Mouse (Mus musculus) hindbrain, embryonic 11.5 days (tissue): ENCODE results near the gene Ctdsp2. TPM values are rescaled to one million over a fixed set of nuclear protein-coding genes. Genes with fewer than 3 reads are reported as not detected.

Experiments used
- ATAC-seq: fragments of 200-750 bp; cut with Nextera tagmentation; 2 replicates; pipeline ENCODE4 v1.8.0; 2017; ENCODE audit warnings: mild to moderate bottlenecking, moderate TSS enrichment, moderate library complexity; ENCODE audit not compliant: low FRiP score
- DNase-seq: peaks from one replicate; pipeline ENCODE4 v3.0.0-alpha.2; 2015; ENCODE audit warnings: low spot score
- H3K27ac ChIP-seq: fragments of 300-500 bp; sonication (generic); 2 replicates; pipeline ENCODE4 v1.5.1; 2014; ENCODE audit warnings: mild to moderate bottlenecking, low read depth, low read length
- H3K27me3 ChIP-seq: fragments of 300-500 bp; sonication (generic); 2 replicates; pipeline ENCODE4 v1.6.1; 2014; ENCODE audit warnings: mild to moderate bottlenecking, low read length, moderate library complexity, mixed read lengths; ENCODE audit not compliant: control insufficient read depth, insufficient read depth
- H3K36me3 ChIP-seq: fragments of 300-500 bp; sonication (generic); 2 replicates; pipeline ENCODE4 v1.6.1; 2014; ENCODE audit warnings: mild to moderate bottlenecking, low read length, moderate library complexity, mixed read lengths; ENCODE audit not compliant: control insufficient read depth, insufficient read depth
- H3K4me1 ChIP-seq: fragments of 300-500 bp; sonication (generic); replicated peaks from 2 replicates; pipeline ENCODE4 v1.6.1; 2014; ENCODE audit warnings: low read length, mixed read lengths; ENCODE audit not compliant: control insufficient read depth, insufficient read depth
- H3K4me2 ChIP-seq: fragments of 300-500 bp; sonication (generic); replicated peaks from 2 replicates; pipeline ENCODE4 v1.6.1; 2014; ENCODE audit warnings: mild to moderate bottlenecking, low read depth, low read length
- H3K4me3 ChIP-seq: fragments of 300-500 bp; sonication (generic); 2 replicates; pipeline ENCODE4 v1.5.1; 2014; ENCODE audit warnings: low read depth, low read length
- H3K9ac ChIP-seq: fragments of 300-500 bp; sonication (generic); 2 replicates; pipeline ENCODE4 v1.6.1; 2014; ENCODE audit warnings: low read depth, low read length
- H3K9me3 ChIP-seq: fragments of 300-500 bp; sonication (generic); 2 replicates; pipeline ENCODE4 v1.6.1; 2016; ENCODE audit warnings: low read length; ENCODE audit not compliant: control insufficient read depth
- WGBS: fragments of 180-500 bp; shearing (Covaris S2); extraction: QIAGEN DNeasy Blood & Tissue Kit; methylation state at CpG from one replicate; pipeline ENCODE4 v1.1.7; 2014; 5-methylcytosine and 5-hydroxymethylcytosine counted together
- polyA plus RNA-seq: library from polyadenylated mRNA; unstranded; fragments of >200 nt; fragmentation: Nextera tagmentation; extraction: Ambion mirVana; gene quantifications from 2 replicates; pipeline ENCODE4 v1.2.1, GENCODE M21; 2014

Gene Ctdsp2
- polyA plus RNA-seq: 38.7 and 40.3 TPM in 2 replicates

DNA sequence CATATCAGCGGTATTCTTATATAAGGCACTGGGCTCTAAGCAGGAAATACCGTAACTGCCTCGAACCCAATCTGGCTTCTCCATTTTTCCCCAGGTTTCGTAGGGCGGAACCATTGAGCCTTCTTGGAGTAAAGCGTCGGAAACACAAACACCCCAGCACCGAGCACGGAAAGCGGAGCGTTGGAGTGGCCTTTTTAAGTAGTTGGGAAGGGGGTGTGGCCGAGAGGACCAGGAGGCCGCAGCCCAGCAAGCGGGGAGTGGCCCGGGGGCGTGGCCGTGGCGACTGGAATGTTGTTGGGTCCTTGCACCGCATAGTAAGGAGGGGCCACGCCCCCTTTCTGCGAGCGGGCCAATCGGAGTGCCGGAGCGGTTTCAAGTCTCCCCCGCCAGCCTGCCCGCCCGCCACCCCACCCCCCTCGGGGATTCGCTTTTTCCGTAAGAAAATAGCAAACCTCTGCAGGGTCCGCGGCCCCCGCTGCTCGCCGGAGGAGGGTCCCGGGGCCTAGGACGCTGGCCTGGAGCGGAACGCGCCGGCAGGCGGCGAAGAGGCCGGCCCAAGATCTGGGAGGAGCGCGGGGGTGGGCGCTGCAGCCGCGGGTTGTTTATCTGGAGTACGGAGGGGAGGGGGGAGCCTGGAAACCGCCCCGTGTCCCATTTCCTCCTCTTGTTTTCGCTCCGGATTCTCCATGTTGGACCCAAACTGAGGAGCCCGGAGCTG is at the start of gene Ctdsp2:
Ctdsp2 (plus strand) TSS at position 441 of the 718 bp plus-strand sequence.
- under 1% methylated on average over 51 of the region's 56 CpGs for WGBS
- peaks cover 11% of the 10 kb centered on the region for H3K4me1 ChIP-seq
- H3K9ac ChIP-seq: peak within 1 kb of the TSS; percentile 70
- peaks cover 9% of the 10 kb centered on the region for H3K27me3 ChIP-seq
- H3K4me3 ChIP-seq: peak within 1 kb of the TSS; percentile 100
- no peaks in the 10 kb centered on the region for H3K36me3 ChIP-seq
- H3K9me3 ChIP-seq: no peaks in the 10 kb centered on the region
- peak within 1 kb of the TSS; percentile 99 for H3K27ac ChIP-seq
- peak within 1 kb of the TSS; percentile 85 for H3K4me2 ChIP-seq
- ATAC-seq: peak; percentile 92
- DNase-seq: peak; percentile 100

DNA sequence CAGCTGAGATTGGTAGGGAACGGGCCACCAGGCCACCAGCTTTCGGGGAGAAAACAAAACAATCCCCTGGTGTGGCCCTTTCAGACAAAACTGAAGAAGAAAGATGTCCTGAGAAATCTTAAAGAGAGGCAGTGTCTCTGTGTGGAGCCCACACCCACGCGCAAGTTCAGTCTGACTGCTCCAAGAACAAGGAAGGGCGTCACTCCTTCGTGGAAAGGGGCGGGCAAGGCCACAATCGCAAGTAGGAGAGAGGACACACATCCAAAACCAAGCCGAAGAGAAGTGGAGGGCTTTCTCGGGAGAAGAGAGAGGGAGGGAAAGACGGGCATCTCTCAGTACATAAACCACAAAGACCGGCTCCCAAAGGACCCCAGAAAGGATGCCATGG is 49.7 kb upstream of the Ctdsp2 start:
- Histone ChIP-seq H3K4me1 (peaks cover 12% of the 10 kb centered on the region; the same call in 1 of the 2 replicates), H3K4me3 (peak overlapping the region; percentile 56), H3K9ac (peak overlapping the region; percentile 68), H3K27me3 (peaks cover 19% of the 10 kb centered on the region), H3K27ac (no peak overlapping the region), H3K9me3 (no peaks in the 10 kb centered on the region), H3K4me2 (peak overlapping the region; percentile 97), H3K36me3 (no peaks in the 10 kb centered on the region)
- 18% methylated on average over 12 of the region's 12 CpGs for WGBS
- ATAC-seq (no peak), DNase-seq (no peak)

DNA sequence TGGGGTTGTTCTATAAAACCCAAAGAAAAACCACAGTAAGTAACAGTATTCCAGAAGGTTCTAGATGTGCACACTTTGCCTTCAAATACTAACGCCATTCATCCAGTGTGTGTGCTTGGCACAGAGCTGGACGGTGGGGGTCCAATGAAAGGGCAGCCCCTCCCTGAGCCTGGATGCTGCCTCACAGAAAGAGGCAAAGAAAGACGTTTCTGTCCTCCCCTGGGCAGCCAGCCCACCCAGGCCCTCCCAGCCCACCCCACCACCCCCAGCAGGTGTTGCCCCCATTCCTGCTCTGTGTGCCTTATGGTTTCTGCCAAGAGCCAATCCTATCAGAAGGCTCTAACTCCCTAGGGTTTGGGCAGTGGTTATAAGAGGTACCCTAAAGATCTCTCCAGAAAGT is 49.0 kb upstream of the Ctdsp2 start:
- ATAC-seq: no peak
- Histone ChIP-seq H3K9ac (no peak overlapping the region), H3K4me2 (no peak overlapping the region), H3K36me3 (no peaks in the 10 kb centered on the region), H3K27me3 (peaks cover 19% of the 10 kb centered on the region), H3K27ac (no peak overlapping the region), H3K4me1 (peaks cover 12% of the 10 kb centered on the region; the same call in 1 of the 2 replicates), H3K4me3 (no peak overlapping the region), H3K9me3 (no peaks in the 10 kb centered on the region)
- 45% methylated on average over 3 of the region's 3 CpGs for WGBS
- no peak for DNase-seq

DNA sequence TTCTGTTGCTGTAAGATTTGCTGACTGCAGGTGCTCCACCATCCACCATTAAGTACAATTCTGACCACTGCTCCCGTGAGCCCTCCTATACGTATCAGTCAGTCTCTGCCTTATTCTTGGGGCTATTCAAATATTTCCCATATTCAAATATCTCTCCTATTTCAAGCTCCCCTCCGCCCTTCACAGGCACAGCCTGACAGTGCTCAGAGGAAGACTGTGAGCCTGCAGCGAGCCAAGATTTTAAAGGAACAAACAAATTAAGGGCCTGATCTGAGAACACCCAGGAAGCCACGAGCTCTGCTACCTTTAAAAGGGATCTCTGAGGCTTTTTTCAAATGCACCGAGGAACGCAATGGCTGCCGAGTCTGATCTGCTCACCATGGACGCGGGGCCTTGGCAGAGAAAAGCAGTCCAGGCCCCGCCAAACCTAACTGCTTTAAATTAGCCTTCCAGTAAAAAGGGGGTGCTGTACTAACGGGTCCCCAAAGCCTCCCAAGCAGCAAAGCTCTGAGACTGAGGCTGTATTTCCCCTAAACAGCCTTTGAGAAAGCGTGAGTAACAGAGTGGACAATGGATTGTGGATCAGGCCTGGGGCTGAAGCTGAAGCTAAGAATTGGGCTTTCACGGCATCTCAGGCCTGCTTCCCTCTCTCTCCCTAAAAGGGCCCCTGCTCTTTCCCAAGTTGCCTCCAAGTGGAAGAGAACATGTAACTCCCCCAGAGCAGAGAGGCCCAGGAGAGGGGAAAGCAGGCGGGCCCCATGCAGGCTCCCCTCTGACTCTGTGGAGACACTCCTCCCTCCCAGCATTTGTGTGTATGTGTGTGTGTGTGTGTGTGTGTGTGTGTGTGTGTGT is 48.0 kb upstream of the Ctdsp2 start:
- no peak overlapping the region for H3K4me3 ChIP-seq
- H3K36me3 ChIP-seq: no peaks in the 10 kb centered on the region
- H3K9me3 ChIP-seq: no peaks in the 10 kb centered on the region
- H3K4me1 ChIP-seq: peaks cover 12% of the 10 kb centered on the region; the same call in 1 of the 2 replicates
- WGBS: 40% methylated on average over 15 of the region's 15 CpGs
- peak; percentile 41 for DNase-seq
- H3K4me2 ChIP-seq: no peak overlapping the region
- no peak for ATAC-seq
- peak overlapping the region; percentile 13; the same call in 1 of the 2 replicates for H3K27ac ChIP-seq
- peaks cover 19% of the 10 kb centered on the region for H3K27me3 ChIP-seq
- peak overlapping the region; percentile 42; the same call in 1 of the 2 replicates for H3K9ac ChIP-seq

DNA sequence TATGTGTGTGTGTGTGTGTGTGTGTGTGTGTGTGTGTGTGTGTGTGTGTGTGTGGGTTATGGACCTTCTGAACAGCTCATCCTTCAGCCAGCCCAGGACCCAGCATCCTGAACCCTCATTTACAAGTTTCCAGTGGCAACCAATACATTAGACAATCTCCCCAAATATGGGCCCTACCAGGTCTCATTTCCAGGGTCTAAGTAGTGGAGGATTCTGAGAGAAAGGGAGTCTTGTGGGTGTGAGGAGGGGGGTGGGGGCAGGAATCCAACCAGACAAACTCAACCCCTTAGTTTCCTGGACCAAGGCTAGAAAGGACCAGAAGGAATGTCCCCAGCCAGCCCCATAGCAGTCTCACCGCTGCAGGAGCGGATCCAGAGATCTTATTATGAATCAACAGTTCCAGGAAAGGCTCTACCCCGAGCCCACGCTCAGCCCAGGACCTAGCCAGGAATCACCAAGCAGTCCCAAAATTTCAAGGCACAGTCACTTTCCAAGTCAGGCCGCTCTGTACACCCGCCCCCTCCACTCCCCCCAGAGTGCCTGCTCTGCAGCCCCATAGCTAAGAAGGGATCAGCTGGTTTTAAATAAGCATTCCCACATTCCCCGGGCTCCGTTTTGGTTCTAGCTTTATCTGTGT is 47.3 kb upstream of the Ctdsp2 start:
- Histone ChIP-seq H3K9ac (no peak overlapping the region), H3K4me1 (peaks cover 12% of the 10 kb centered on the region; the same call in 1 of the 2 replicates)
- WGBS: 73% methylated on average over 8 of the region's 8 CpGs

DNA sequence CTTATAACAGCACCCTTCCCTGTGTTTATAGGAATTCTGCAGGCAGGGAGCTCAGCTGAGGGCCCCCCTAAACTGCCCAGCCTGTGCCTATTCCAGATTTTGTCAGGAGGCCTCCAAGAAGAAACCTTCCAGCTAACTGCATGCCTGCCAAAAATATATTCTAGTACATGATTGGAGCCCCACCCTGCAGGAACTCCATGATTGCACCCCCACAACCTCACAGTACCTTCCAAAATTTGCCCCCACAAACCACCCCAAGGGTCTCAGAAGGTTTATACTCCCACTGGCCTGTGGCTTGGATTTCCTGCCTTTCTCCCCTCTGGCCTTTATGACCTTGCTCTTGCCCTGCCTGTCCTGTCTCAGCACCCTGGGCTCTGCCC is 46.8 kb upstream of the Ctdsp2 start:
- H3K27me3 ChIP-seq: peaks cover 14% of the 10 kb centered on the region
- no peak overlapping the region for H3K9ac ChIP-seq
- no peak for ATAC-seq
- H3K9me3 ChIP-seq: no peaks in the 10 kb centered on the region
- DNase-seq: no peak
- H3K36me3 ChIP-seq: no peaks in the 10 kb centered on the region
- H3K4me3 ChIP-seq: no peak overlapping the region
- peaks cover 12% of the 10 kb centered on the region; the same call in 1 of the 2 replicates for H3K4me1 ChIP-seq
- H3K4me2 ChIP-seq: no peak overlapping the region
- H3K27ac ChIP-seq: no peak overlapping the region

More for the DNA sequence above, 47.3 kb upstream of the Ctdsp2 start:
- Histone ChIP-seq H3K27ac (no peak overlapping the region), H3K4me3 (no peak overlapping the region), H3K4me2 (no peak overlapping the region), H3K36me3 (no peaks in the 10 kb centered on the region), H3K27me3 (peaks cover 16% of the 10 kb centered on the region), H3K9me3 (no peaks in the 10 kb centered on the region)
- no peak for DNase-seq
- no peak for ATAC-seq

DNA sequence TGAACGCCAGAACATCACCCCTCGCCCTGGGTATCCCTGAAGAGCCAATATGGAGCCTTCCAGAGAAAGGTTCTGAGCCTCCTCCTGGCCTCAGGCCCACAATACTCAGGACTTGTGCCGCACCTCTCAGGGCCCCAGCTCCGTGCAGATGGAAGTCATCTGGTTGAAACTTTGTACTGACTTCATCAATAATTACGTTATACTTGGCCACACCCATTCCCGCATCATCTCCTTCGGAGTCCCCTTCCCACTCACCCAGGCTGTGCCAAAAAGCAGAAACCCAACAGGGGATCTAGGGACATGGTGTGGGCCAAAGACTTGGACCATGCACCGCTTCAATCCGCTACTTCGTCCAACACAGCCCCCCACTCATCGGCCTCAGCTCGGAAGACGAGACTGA is 44.0 kb upstream of the Ctdsp2 start:
- DNase-seq (no peak), ATAC-seq (no peak)
- Histone ChIP-seq H3K27me3 (0 out of 2 replicates have a peak, but pooled peaks cover 2% of the 10 kb centered on the region), H3K4me3 (no peak overlapping the region), H3K36me3 (no peaks in the 10 kb centered on the region), H3K9me3 (no peaks in the 10 kb centered on the region), H3K4me1 (peaks cover 2% of the 10 kb centered on the region; the same call in 1 of the 2 replicates), H3K4me2 (no peak overlapping the region), H3K27ac (no peak overlapping the region), H3K9ac (no peak overlapping the region)
- WGBS: 94% methylated on average over 13 of the region's 13 CpGs

DNA sequence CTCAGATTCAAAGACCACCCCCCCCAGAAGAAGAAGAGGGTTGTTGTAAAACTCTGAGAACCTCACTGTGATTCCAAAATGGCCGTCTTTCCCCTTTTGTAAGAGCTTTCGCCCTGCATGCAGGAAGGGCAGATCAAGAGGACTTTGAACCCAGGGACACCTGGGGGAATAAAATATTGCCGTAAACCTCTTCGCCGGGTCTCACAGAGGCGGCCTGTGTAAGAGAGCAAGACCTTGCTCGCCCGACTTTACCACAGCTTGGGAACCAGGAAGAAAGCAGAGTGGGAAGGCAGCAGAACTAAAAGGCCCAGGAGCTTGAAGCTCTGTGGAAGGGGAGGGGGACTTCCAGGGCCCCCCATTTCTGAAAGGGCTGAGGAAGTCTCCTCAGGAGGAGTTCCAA is 43.4 kb upstream of the Ctdsp2 start:
- no peaks in the 10 kb centered on the region for H3K27me3 ChIP-seq
- no peak overlapping the region for H3K4me3 ChIP-seq
- 86% methylated on average over 8 of the region's 8 CpGs for WGBS
- ATAC-seq (no peak), DNase-seq (no peak)
- no peak overlapping the region for H3K4me2 ChIP-seq
- H3K27ac ChIP-seq: no peak overlapping the region
- peaks cover 2% of the 10 kb centered on the region; the same call in 1 of the 2 replicates for H3K4me1 ChIP-seq
- H3K36me3 ChIP-seq: no peaks in the 10 kb centered on the region
- no peaks in the 10 kb centered on the region for H3K9me3 ChIP-seq
- no peak overlapping the region for H3K9ac ChIP-seq
